Mouse (Mus musculus): Measurements from ENCODE around the gene Tdrkh. TPM values are rescaled to one million over a fixed set of nuclear protein-coding genes. Genes with fewer than 3 reads are reported as not detected.

The Tdrkh gene
- total and polyA plus RNA-seq, 2 experiments from 2014 or later = 12.0 to 39.5 TPM

GRCm38 (mm10) chr3:94476301-94477035 lies 63.4 kb downstream of the Tdrkh start:
- WGBS = 45% methylated on average over 8 of the region's 8 CpGs
- no peak overlapping the region for H3K4me3 ChIP-seq (ENCODE audit: low read depth, low read length)
- H3K4me2 ChIP-seq (ENCODE audit: low read depth, low read length, poor library complexity, severe bottlenecking) = 0 out of 2 replicates have a peak overlapping the region, but pooled peaks have one; percentile 4
- DNase-seq (ENCODE audit: low spot score) (no peak), ATAC-seq (ENCODE audit: low FRiP score) (no peak)
- no peak overlapping the region; the same call in 1 of the 2 replicates for H3K9ac ChIP-seq (replicated peaks; ENCODE audit: low read length, poor library complexity, severe bottlenecking)
- peak overlapping the region; percentile 89 for H3K27ac ChIP-seq (ENCODE audit: low read depth, low read length)
- H3K27me3 ChIP-seq (ENCODE audit: insufficient read depth, low read length) = no peaks in the 10 kb centered on the region
- no peaks in the 10 kb centered on the region for H3K9me3 ChIP-seq (ENCODE audit: low read length)
- no peaks in the 10 kb centered on the region; the same call in 1 of the 2 replicates for H3K36me3 ChIP-seq (ENCODE audit: insufficient read depth, low read length)
- H3K4me1 ChIP-seq (ENCODE audit: insufficient read depth, low read length) = peaks cover 18% of the 10 kb centered on the region
- no peak for TF ChIP-seq CTCF (IDR thresholded peaks at IDR 0.05)

GRCm38 (mm10) chr3:94477444-94477843 lies 64.4 kb downstream of the Tdrkh start:
- 10% methylated on average over 4 of the region's 4 CpGs for WGBS
- no peaks in the 10 kb centered on the region for H3K9me3 ChIP-seq (ENCODE audit: low read length)
- no peaks in the 10 kb centered on the region for H3K27me3 ChIP-seq (ENCODE audit: insufficient read depth, low read length)
- peaks cover 21% of the 10 kb centered on the region for H3K4me1 ChIP-seq (ENCODE audit: insufficient read depth, low read length)
- peak overlapping the region; percentile 89 for H3K27ac ChIP-seq (ENCODE audit: low read depth, low read length)
- H3K4me3 ChIP-seq (ENCODE audit: low read depth, low read length) = peak overlapping the region; percentile 66
- no peak for TF ChIP-seq CTCF (IDR thresholded peaks at IDR 0.05)
- ATAC-seq (ENCODE audit: low FRiP score) (peak; percentile 34), DNase-seq (ENCODE audit: low spot score) (peak; percentile 40)
- peak overlapping the region; percentile 96 for H3K4me2 ChIP-seq (ENCODE audit: low read depth, low read length, poor library complexity, severe bottlenecking)
- H3K9ac ChIP-seq (replicated peaks; ENCODE audit: low read length, poor library complexity, severe bottlenecking) = peak overlapping the region; percentile 91
- no peaks in the 10 kb centered on the region; the same call in 1 of the 2 replicates for H3K36me3 ChIP-seq (ENCODE audit: insufficient read depth, low read length)

GRCm38 (mm10) chr3:94477981-94478422 lies 64.9 kb downstream of the Tdrkh start, which contains the start of gene Celf3:
Gene Celf3, plus strand, starts transcription at chr3:94478295.
- H3K27me3 ChIP-seq (ENCODE audit: insufficient read depth, low read length) = no peaks in the 10 kb centered on the region
- 0% methylated on average over 13 of the region's 14 CpGs for WGBS

GRCm38 (mm10) chr3:94478591-94479169 lies 65.6 kb downstream of the Tdrkh start:
- peak overlapping the region; percentile 89 for H3K27ac ChIP-seq (ENCODE audit: low read depth, low read length)
- H3K36me3 ChIP-seq (ENCODE audit: insufficient read depth, low read length) = no peaks in the 10 kb centered on the region; the same call in 1 of the 2 replicates
- H3K9ac ChIP-seq (replicated peaks; ENCODE audit: low read length, poor library complexity, severe bottlenecking) = peak overlapping the region; percentile 91
- H3K27me3 ChIP-seq (ENCODE audit: insufficient read depth, low read length) = no peaks in the 10 kb centered on the region
- DNase-seq (ENCODE audit: low spot score) (no peak), ATAC-seq (ENCODE audit: low FRiP score) (peak; percentile 42)
- peak overlapping the region; percentile 66 for H3K4me3 ChIP-seq (ENCODE audit: low read depth, low read length)
- H3K9me3 ChIP-seq (ENCODE audit: low read length) = no peaks in the 10 kb centered on the region
- H3K4me2 ChIP-seq (ENCODE audit: low read depth, low read length, poor library complexity, severe bottlenecking) = peak overlapping the region; percentile 96
- peaks cover 29% of the 10 kb centered on the region for H3K4me1 ChIP-seq (ENCODE audit: insufficient read depth, low read length)
- no peak for TF ChIP-seq CTCF (IDR thresholded peaks at IDR 0.05)
- WGBS = 2% methylated on average over 9 of the region's 9 CpGs

More at GRCm38 (mm10) chr3:94477981-94478422, 64.9 kb downstream of the Tdrkh start, which contains the start of gene Celf3:
- Histone ChIP-seq H3K27ac (ENCODE audit: low read depth, low read length) (peak within 1 kb of the TSS; percentile 89), H3K4me1 (ENCODE audit: insufficient read depth, low read length) (peaks cover 22% of the 10 kb centered on the region), H3K9ac (replicated peaks; ENCODE audit: low read length, poor library complexity, severe bottlenecking) (peak within 1 kb of the TSS; percentile 91), H3K36me3 (ENCODE audit: insufficient read depth, low read length) (no peaks in the 10 kb centered on the region; the same call in 1 of the 2 replicates), H3K4me3 (ENCODE audit: low read depth, low read length) (peak within 1 kb of the TSS; percentile 66), H3K9me3 (ENCODE audit: low read length) (no peaks in the 10 kb centered on the region), H3K4me2 (ENCODE audit: low read depth, low read length, poor library complexity, severe bottlenecking) (peak within 1 kb of the TSS; percentile 96)
- ATAC-seq (ENCODE audit: low FRiP score) (peak; percentile 90), DNase-seq (ENCODE audit: low spot score) (peak; percentile 94)
- no peak for TF ChIP-seq CTCF (IDR thresholded peaks at IDR 0.05)

GRCm38 (mm10) chr3:94479564-94479963 lies 66.5 kb downstream of the Tdrkh start:
- Histone ChIP-seq H3K4me1 (ENCODE audit: insufficient read depth, low read length) (peaks cover 37% of the 10 kb centered on the region), H3K4me3 (ENCODE audit: low read depth, low read length) (peak overlapping the region; percentile 66), H3K27me3 (ENCODE audit: insufficient read depth, low read length) (no peaks in the 10 kb centered on the region), H3K9ac (replicated peaks; ENCODE audit: low read length, poor library complexity, severe bottlenecking) (peak overlapping the region; percentile 91), H3K36me3 (ENCODE audit: insufficient read depth, low read length) (no peaks in the 10 kb centered on the region; the same call in 1 of the 2 replicates), H3K9me3 (ENCODE audit: low read length) (no peaks in the 10 kb centered on the region), H3K27ac (ENCODE audit: low read depth, low read length) (peak overlapping the region; percentile 89; the same call in 1 of the 2 replicates), H3K4me2 (ENCODE audit: low read depth, low read length, poor library complexity, severe bottlenecking) (peak overlapping the region; percentile 96)
- TF ChIP-seq CTCF (IDR thresholded peaks at IDR 0.05) = no peak
- ATAC-seq (ENCODE audit: low FRiP score) (no peak), DNase-seq (ENCODE audit: low spot score) (no peak)
- WGBS = 12% methylated on average over 11 of the region's 11 CpGs

Data from midbrain, postnatal 0 days (tissue).